Mouse (Mus musculus): ENCODE measurements at regions not wholly inside any gene's neighbourhood (a gene's known extent, or its start where the extent isn't known, plus 50 kb on each side); places are given as distances from the start of the nearest gene placed in this dataset.

GRCm38 (mm10) chr11:71512271-71513066, 237.3 kb upstream of the Wscd1 start:
- DNase-seq (ENCODE audit: low read depth, low spot score): peak; percentile 41

- DNase-seq (ENCODE audit: low read depth, low spot score): no peak
Measured at GRCm38 (mm10) chr11:71513067-71513350, 236.7 kb upstream of the Wscd1 start.

- DNase-seq (ENCODE audit: low read depth, low spot score): no peak
Measured at GRCm38 (mm10) chr11:71515264-71515663, 234.5 kb upstream of the Wscd1 start.

- no peak for DNase-seq (ENCODE audit: low read depth, low spot score)
Measured at GRCm38 (mm10) chr11:71517377-71517776, 232.3 kb upstream of the Wscd1 start.

- no peak for DNase-seq (ENCODE audit: low read depth, low spot score)
Measured at GRCm38 (mm10) chr11:71527691-71528090, 222.0 kb upstream of the Wscd1 start.

- DNase-seq (ENCODE audit: low read depth, low spot score): no peak
Measured at GRCm38 (mm10) chr11:71528588-71528987, 221.1 kb upstream of the Wscd1 start.

GRCm38 (mm10) chr11:71541178-71541845, 208.4 kb upstream of the Wscd1 start:
- DNase-seq (ENCODE audit: low read depth, low spot score): no peak

- no peak for DNase-seq (ENCODE audit: low read depth, low spot score)
Measured at GRCm38 (mm10) chr11:71557412-71557811, 192.3 kb upstream of the Wscd1 start.

- no peak for DNase-seq (ENCODE audit: low read depth, low spot score)
Measured at GRCm38 (mm10) chr11:71564831-71565230, 184.9 kb upstream of the Wscd1 start.

- DNase-seq (ENCODE audit: low read depth, low spot score): no peak
Measured at GRCm38 (mm10) chr11:71576801-71577200, 172.9 kb upstream of the Wscd1 start.

GRCm38 (mm10) chr11:71581775-71582174, 167.9 kb upstream of the Wscd1 start:
- no peak for DNase-seq (ENCODE audit: low read depth, low spot score)

GRCm38 (mm10) chr11:71591014-71591413, 158.7 kb upstream of the Wscd1 start:
- DNase-seq (ENCODE audit: low read depth, low spot score): no peak

- DNase-seq (ENCODE audit: low read depth, low spot score): no peak
Measured at GRCm38 (mm10) chr11:71594250-71594847, 155.4 kb upstream of the Wscd1 start.

GRCm38 (mm10) chr11:71597709-71598108, 152.0 kb upstream of the Wscd1 start:
- no peak for DNase-seq (ENCODE audit: low read depth, low spot score)

GRCm38 (mm10) chr11:71610782-71611181, 138.9 kb upstream of the Wscd1 start:
- no peak for DNase-seq (ENCODE audit: low read depth, low spot score)

GRCm38 (mm10) chr11:71615526-71615925, 134.2 kb upstream of the Wscd1 start:
- no peak for DNase-seq (ENCODE audit: low read depth, low spot score)

- no peak for DNase-seq (ENCODE audit: low read depth, low spot score)
Measured at GRCm38 (mm10) chr11:71625501-71626191, 124.1 kb upstream of the Wscd1 start.

GRCm38 (mm10) chr11:71636111-71636510, 113.6 kb upstream of the Wscd1 start:
- no peak for DNase-seq (ENCODE audit: low read depth, low spot score)

- DNase-seq (ENCODE audit: low read depth, low spot score): no peak
Measured at GRCm38 (mm10) chr11:71636785-71637184, 112.9 kb upstream of the Wscd1 start.

- no peak for DNase-seq (ENCODE audit: low read depth, low spot score)
Measured at GRCm38 (mm10) chr11:71642886-71643285, 106.8 kb upstream of the Wscd1 start.

- no peak for DNase-seq (ENCODE audit: low read depth, low spot score)
Measured at GRCm38 (mm10) chr11:71651756-71652380, 97.9 kb upstream of the Wscd1 start.

- DNase-seq (ENCODE audit: low read depth, low spot score): no peak
Measured at GRCm38 (mm10) chr11:71652381-71652775, 97.3 kb upstream of the Wscd1 start.

Measured in CD4-positive helper T cell, adult 2 months (primary cell).